Mouse (Mus musculus): Measurements from ENCODE around the gene Olfr1098. TPM values are rescaled to one million over a fixed set of nuclear protein-coding genes. Genes with fewer than 3 reads are reported as not detected.

Olfr1098 gene
- total and polyA plus RNA-seq, 3 experiments: not detected

DNA sequence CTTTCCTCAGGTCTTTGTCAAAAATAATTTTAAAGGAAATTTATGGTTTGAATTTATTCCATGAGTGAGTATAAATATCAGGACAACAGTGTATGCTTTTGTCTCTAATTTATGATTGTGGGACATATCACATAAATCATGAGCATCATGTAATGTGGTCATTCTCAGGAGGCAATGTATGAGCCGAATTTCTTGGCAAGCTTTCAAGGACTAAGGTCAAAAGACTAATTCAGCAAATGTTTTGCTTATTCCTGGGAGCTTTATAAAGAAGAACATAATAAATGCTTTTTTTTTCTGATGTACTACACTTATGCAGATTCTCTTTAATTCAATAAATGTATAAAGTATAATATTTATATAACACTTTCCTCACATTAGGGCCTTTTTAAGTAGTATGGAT lies 49.6 kb downstream of the Olfr1098 start, which contains the start of gene Gm13723:
Gene Gm13723, minus strand, starts transcription at position 101 of the 400 bp plus-strand sequence.
- Histone ChIP-seq H3K4me3 (replicated peaks in 1 of 3; ENCODE audit: low read depth in 2 of 3, low read length in 2 of 3, poor library complexity in 1 of 3) (no peak within 1 kb of the TSS), H3K36me3 (replicated peaks in 1 of 2; ENCODE audit: control insufficient read depth in 1 of 2, insufficient read depth in 1 of 2, low read length in 1 of 2) (no peaks in the 10 kb centered on the region), H3K27me3 (replicated peaks) (no peaks in the 10 kb centered on the region), H3K79me2 (replicated peaks; ENCODE audit: control insufficient read depth, extremely low read depth, insufficient read depth, poor library complexity, severe bottlenecking) (no peaks in the 10 kb centered on the region), H3K27ac (ENCODE audit: insufficient read depth, low read depth) (no peak within 1 kb of the TSS), H3K9ac (ENCODE audit: insufficient read depth, low read depth) (no peak within 1 kb of the TSS), H3K4me1 (ENCODE audit: control insufficient read depth in 1 of 2, insufficient read depth in 2 of 2) (no peaks in the 10 kb centered on the region), H3K9me3 (replicated peaks; ENCODE audit: low read length) (peaks cover 10% of the 10 kb centered on the region), H3K4me2 (ENCODE audit: insufficient read depth, low read depth, poor library complexity, severe bottlenecking) (no peak within 1 kb of the TSS)
- in situ Hi-C loops (cut with MboI; ENCODE audit: low pct_ligation_motif_present, low pct_unique_long_range_greater_than_20kb, low sequenced_read_pairs) (no loop called here), dilution Hi-C loops (cut with MboI; ENCODE audit: extremely low pct_ligation_motif_present, extremely low pct_unique_long_range_greater_than_20kb, low sequenced_read_pairs) (no loop called here)
- DNase-seq (ENCODE audit: extremely low read depth): no peak
- TF ChIP-seq NELFE (IDR thresholded peaks at IDR 0.05; ENCODE audit: low read depth, low read length) (no peak), TCF12 (IDR thresholded peaks at IDR 0.05; ENCODE audit: low read depth, low read length) (no peak), PAX5 (IDR thresholded peaks at IDR 0.05; ENCODE audit: low read length) (no peak), ZKSCAN1 (IDR thresholded peaks at IDR 0.05; ENCODE audit: borderline replicate concordance, low read depth, low read length) (no peak), MYC (IDR thresholded peaks at IDR 0.05; ENCODE audit: low read depth, low read length) (no peak), ZMIZ1 (IDR thresholded peaks at IDR 0.05; ENCODE audit: low read depth, low read length) (no peak), MXI1 (IDR thresholded peaks at IDR 0.05; ENCODE audit: low read depth, low read length) (no peak), USF2 (conservative IDR thresholded peaks at IDR 0.05; ENCODE audit: low read depth, low read length) (no peak)

Other genes with a start within 250 kb of the Olfr1098 start
Only the 20 nearest of the 22 such genes appear.
- not detected in 2 replicates for gene Olfr1087, start 226.2 kb downstream of the Olfr1098 start, total RNA-seq (2012; rRNA removed)
- gene Olfr1087, start 226.2 kb downstream of the Olfr1098 start, total RNA-seq (2014; rRNA removed): not detected in 2 replicates
- not detected in 2 replicates for gene Olfr1087, start 226.2 kb downstream of the Olfr1098 start, polyA plus RNA-seq (2012; ENCODE audit: insufficient read length, low read depth)
- not detected in 2 replicates for gene Olfr1089, start 190.8 kb downstream of the Olfr1098 start, total RNA-seq (2012; rRNA removed)
- gene Olfr1089, start 190.8 kb downstream of the Olfr1098 start, total RNA-seq (2014; rRNA removed): not detected in 2 replicates
- not detected in 2 replicates for gene Olfr1089, start 190.8 kb downstream of the Olfr1098 start, polyA plus RNA-seq (2012; ENCODE audit: insufficient read length, low read depth)
- gene Olfr1090, start 165.6 kb downstream of the Olfr1098 start, total RNA-seq (2012; rRNA removed): not detected in 2 replicates
- not detected in 2 replicates for gene Olfr1090, start 165.6 kb downstream of the Olfr1098 start, total RNA-seq (2014; rRNA removed)
- gene Olfr1090, start 165.6 kb downstream of the Olfr1098 start, polyA plus RNA-seq (2012; ENCODE audit: insufficient read length, low read depth): not detected in 2 replicates
- gene Olfr1093, start 142.1 kb downstream of the Olfr1098 start, total RNA-seq (2012; rRNA removed): not detected in 2 replicates
- gene Olfr1093, start 142.1 kb downstream of the Olfr1098 start, total RNA-seq (2014; rRNA removed): not detected in 2 replicates
- not detected in 2 replicates for gene Olfr1093, start 142.1 kb downstream of the Olfr1098 start, polyA plus RNA-seq (2012; ENCODE audit: insufficient read length, low read depth)
- gene Olfr141, start 114.5 kb downstream of the Olfr1098 start, total RNA-seq (2012; rRNA removed): not detected in 2 replicates
- not detected in 2 replicates for gene Olfr141, start 114.5 kb downstream of the Olfr1098 start, total RNA-seq (2014; rRNA removed)
- gene Olfr141, start 114.5 kb downstream of the Olfr1098 start, polyA plus RNA-seq (2012; ENCODE audit: insufficient read length, low read depth): not detected in 2 replicates
- gene Olfr1094, start 99.9 kb downstream of the Olfr1098 start, total RNA-seq (2012; rRNA removed): not detected in 2 replicates
- not detected in 2 replicates for gene Olfr1094, start 99.9 kb downstream of the Olfr1098 start, total RNA-seq (2014; rRNA removed)
- gene Olfr1094, start 99.9 kb downstream of the Olfr1098 start, polyA plus RNA-seq (2012; ENCODE audit: insufficient read length, low read depth): not detected in 2 replicates
- not detected in 2 replicates for gene Olfr1095, start 72.8 kb downstream of the Olfr1098 start, total RNA-seq (2012; rRNA removed)
- gene Olfr1095, start 72.8 kb downstream of the Olfr1098 start, total RNA-seq (2014; rRNA removed): not detected in 2 replicates
- not detected in 2 replicates for gene Olfr1095, start 72.8 kb downstream of the Olfr1098 start, polyA plus RNA-seq (2012; ENCODE audit: insufficient read length, low read depth)
- not detected in 2 replicates for gene Gm13723, start 49.7 kb downstream of the Olfr1098 start, total RNA-seq (2012; rRNA removed)
- not detected in 2 replicates for gene Gm13723, start 49.7 kb downstream of the Olfr1098 start, total RNA-seq (2014; rRNA removed)
- gene Gm13723, start 49.7 kb downstream of the Olfr1098 start, polyA plus RNA-seq (2012; ENCODE audit: insufficient read length, low read depth): not detected in 2 replicates
- not detected in 2 replicates for gene Olfr1097, start 32.3 kb downstream of the Olfr1098 start, total RNA-seq (2012; rRNA removed)
- gene Olfr1097, start 32.3 kb downstream of the Olfr1098 start, total RNA-seq (2014; rRNA removed): not detected in 2 replicates
- not detected in 2 replicates for gene Olfr1097, start 32.3 kb downstream of the Olfr1098 start, polyA plus RNA-seq (2012; ENCODE audit: insufficient read length, low read depth)
- gene Olfr1099, start 36.1 kb upstream of the Olfr1098 start, total RNA-seq (2012; rRNA removed): not detected in 2 replicates
- not detected in 2 replicates for gene Olfr1099, start 36.1 kb upstream of the Olfr1098 start, total RNA-seq (2014; rRNA removed)
- not detected in 2 replicates for gene Olfr1099, start 36.1 kb upstream of the Olfr1098 start, polyA plus RNA-seq (2012; ENCODE audit: insufficient read length, low read depth)
- gene Olfr1100, start 55.4 kb upstream of the Olfr1098 start, total RNA-seq (2012; rRNA removed): not detected in 2 replicates
- gene Olfr1100, start 55.4 kb upstream of the Olfr1098 start, total RNA-seq (2014; rRNA removed): not detected in 2 replicates
- not detected in 2 replicates for gene Olfr1100, start 55.4 kb upstream of the Olfr1098 start, polyA plus RNA-seq (2012; ENCODE audit: insufficient read length, low read depth)
- gene Olfr1101, start 66.7 kb upstream of the Olfr1098 start, total RNA-seq (2012; rRNA removed): not detected in 2 replicates
- not detected in 2 replicates for gene Olfr1101, start 66.7 kb upstream of the Olfr1098 start, total RNA-seq (2014; rRNA removed)
- gene Olfr1101, start 66.7 kb upstream of the Olfr1098 start, polyA plus RNA-seq (2012; ENCODE audit: insufficient read length, low read depth): not detected in 2 replicates
- gene Olfr1102, start 73.9 kb upstream of the Olfr1098 start, total RNA-seq (2012; rRNA removed): not detected in 2 replicates
- not detected in 2 replicates for gene Olfr1102, start 73.9 kb upstream of the Olfr1098 start, total RNA-seq (2014; rRNA removed)
- not detected in 2 replicates for gene Olfr1102, start 73.9 kb upstream of the Olfr1098 start, polyA plus RNA-seq (2012; ENCODE audit: insufficient read length, low read depth)
- gene Olfr1104, start 102.5 kb upstream of the Olfr1098 start, total RNA-seq (2012; rRNA removed): not detected in 2 replicates
- gene Olfr1104, start 102.5 kb upstream of the Olfr1098 start, total RNA-seq (2014; rRNA removed): not detected in 2 replicates
- not detected in 2 replicates for gene Olfr1104, start 102.5 kb upstream of the Olfr1098 start, polyA plus RNA-seq (2012; ENCODE audit: insufficient read length, low read depth)
- gene Olfr1105, start 112.0 kb upstream of the Olfr1098 start, total RNA-seq (2012; rRNA removed): not detected in 2 replicates
- gene Olfr1105, start 112.0 kb upstream of the Olfr1098 start, total RNA-seq (2014; rRNA removed): not detected in 2 replicates
- not detected in 2 replicates for gene Olfr1105, start 112.0 kb upstream of the Olfr1098 start, polyA plus RNA-seq (2012; ENCODE audit: insufficient read length, low read depth)
- not detected in 2 replicates for gene Olfr1106, start 127.7 kb upstream of the Olfr1098 start, total RNA-seq (2012; rRNA removed)
- gene Olfr1106, start 127.7 kb upstream of the Olfr1098 start, total RNA-seq (2014; rRNA removed): not detected in 2 replicates
- not detected in 2 replicates for gene Olfr1106, start 127.7 kb upstream of the Olfr1098 start, polyA plus RNA-seq (2012; ENCODE audit: insufficient read length, low read depth)
- not detected in 2 replicates for gene Olfr1107, start 151.3 kb upstream of the Olfr1098 start, total RNA-seq (2012; rRNA removed)
- not detected in 2 replicates for gene Olfr1107, start 151.3 kb upstream of the Olfr1098 start, total RNA-seq (2014; rRNA removed)
- gene Olfr1107, start 151.3 kb upstream of the Olfr1098 start, polyA plus RNA-seq (2012; ENCODE audit: insufficient read length, low read depth): not detected in 2 replicates
- not detected in 2 replicates for gene Olfr1109, start 171.5 kb upstream of the Olfr1098 start, total RNA-seq (2012; rRNA removed)
- gene Olfr1109, start 171.5 kb upstream of the Olfr1098 start, total RNA-seq (2014; rRNA removed): not detected in 2 replicates
- not detected in 2 replicates for gene Olfr1109, start 171.5 kb upstream of the Olfr1098 start, polyA plus RNA-seq (2012; ENCODE audit: insufficient read length, low read depth)
- gene Olfr259, start 190.0 kb upstream of the Olfr1098 start, total RNA-seq (2012; rRNA removed): not detected in 2 replicates
- not detected in 2 replicates for gene Olfr259, start 190.0 kb upstream of the Olfr1098 start, total RNA-seq (2014; rRNA removed)
- gene Olfr259, start 190.0 kb upstream of the Olfr1098 start, polyA plus RNA-seq (2012; ENCODE audit: insufficient read length, low read depth): not detected in 2 replicates
- gene Olfr1110, start 215.8 kb upstream of the Olfr1098 start, total RNA-seq (2012; rRNA removed): not detected in 2 replicates
- not detected in 2 replicates for gene Olfr1110, start 215.8 kb upstream of the Olfr1098 start, total RNA-seq (2014; rRNA removed)
- not detected in 2 replicates for gene Olfr1110, start 215.8 kb upstream of the Olfr1098 start, polyA plus RNA-seq (2012; ENCODE audit: insufficient read length, low read depth)